Mouse (Mus musculus) liver, embryonic 14.5 days (tissue): Measurements from ENCODE around the gene Nfyb. TPM values are rescaled to one million over a fixed set of nuclear protein-coding genes. Genes with fewer than 3 reads are reported as not detected.

Source experiments
- ATAC-seq: fragments of 200-750 bp; cut with Nextera tagmentation; 2 replicates; pipeline ENCODE4 v1.8.0; 2017; ENCODE audit warnings: moderate number of reproducible peaks, mild to moderate bottlenecking, moderate library complexity; ENCODE audit not compliant: insufficient read depth
- DNase-seq, 3 experiments: peaks; one replicate each; pipeline ENCODE4 v3.0.0-alpha.2; 2012 to 2013; ENCODE audit warnings: low read depth in 3 of 3, low spot score in 3 of 3
- H3K27ac ChIP-seq: fragments of 300-500 bp; sonication (generic); 2 replicates; pipeline ENCODE4 v1.5.1; 2014; ENCODE audit warnings: moderate library complexity, mild to moderate bottlenecking, control low read depth, inconsistent platforms
- H3K27me3 ChIP-seq: fragments of 300-500 bp; sonication (generic); 2 replicates; pipeline ENCODE4 v1.6.1; 2014; ENCODE audit warnings: mild to moderate bottlenecking, low read length, moderate library complexity; ENCODE audit not compliant: control insufficient read depth, insufficient read depth
- H3K36me3 ChIP-seq: fragments of 300-500 bp; sonication (generic); replicated peaks from 2 replicates; pipeline ENCODE4 v1.6.1; 2014; ENCODE audit warnings: low read depth; ENCODE audit not compliant: control insufficient read depth, insufficient read depth
- H3K4me1 ChIP-seq, 2 experiments: fragments of 200-500 bp in 1 of 2; fragments of 300-500 bp in 1 of 2; sonication (generic) in 1 of 2; replicated peaks; 2 replicates each; pipeline ENCODE4 v1.6.1; 2012 to 2014; ENCODE audit warnings: antibody characterized with exemption in 1 of 2, inconsistent platforms in 1 of 2, low read length in 1 of 2; ENCODE audit not compliant: control insufficient read depth in 2 of 2, insufficient read depth in 2 of 2
- H3K4me2 ChIP-seq: fragments of 300-500 bp; sonication (generic); 2 replicates; pipeline ENCODE4 v1.6.1; 2014; ENCODE audit warnings: low read depth, mild to moderate bottlenecking, control low read depth, moderate library complexity
- H3K4me3 ChIP-seq, 2 experiments: fragments of 200-500 bp in 1 of 2; fragments of 300-500 bp in 1 of 2; sonication (generic) in 1 of 2; 2 replicates each; pipeline ENCODE4 v1.5.1; 2012 to 2014; ENCODE audit warnings: low read depth in 2 of 2, low read length in 2 of 2, mild to moderate bottlenecking in 2 of 2, control low read depth in 1 of 2, inconsistent platforms in 1 of 2, moderate library complexity in 1 of 2; ENCODE audit not compliant: insufficient read depth in 1 of 2
- H3K9ac ChIP-seq: fragments of 300-500 bp; sonication (generic); replicated peaks from 2 replicates; pipeline ENCODE4 v1.6.1; 2014; ENCODE audit warnings: mild to moderate bottlenecking, control low read depth, moderate library complexity
- H3K9me3 ChIP-seq: fragments of 300-500 bp; sonication (generic); 2 replicates; pipeline ENCODE4 v1.6.1; 2016; ENCODE audit warnings: low read length, mixed read lengths; ENCODE audit not compliant: control insufficient read depth
- CTCF ChIP-seq: IDR thresholded peaks from 2 replicates; pipeline ENCODE4 v1.5.1; 2016; ENCODE audit warnings: antibody characterized with exemption, low read depth, control low read depth
- EP300 ChIP-seq: IDR thresholded peaks from 2 replicates; pipeline ENCODE4 v1.6.1; 2016; ENCODE audit warnings: antibody characterized with exemption, low read depth
- WGBS: fragments of 180-500 bp; shearing (Covaris S2); extraction: QIAGEN DNeasy Blood & Tissue Kit; methylation state at CpG from one replicate; pipeline ENCODE4 v1.1.7; 2014; ENCODE audit not compliant: insufficient replicate concordance; 5-methylcytosine and 5-hydroxymethylcytosine counted together
- polyA plus RNA-seq, 2 experiments: library from polyadenylated mRNA; depleted of rRNA in 1 of 2; stranded (reverse) in 1 of 2; unstranded in 1 of 2; fragments of >200 nt; fragmentation: Nextera tagmentation in 1 of 2; extraction: Ambion mirVana in 1 of 2; gene quantifications; 2 replicates each; pipeline versions ENCODE4 v1.2.1 to v1.2.3; 2012 to 2014

Nfyb gene
- polyA plus RNA-seq, 2 experiments = 22.0 to 31.9 TPM

DNA sequence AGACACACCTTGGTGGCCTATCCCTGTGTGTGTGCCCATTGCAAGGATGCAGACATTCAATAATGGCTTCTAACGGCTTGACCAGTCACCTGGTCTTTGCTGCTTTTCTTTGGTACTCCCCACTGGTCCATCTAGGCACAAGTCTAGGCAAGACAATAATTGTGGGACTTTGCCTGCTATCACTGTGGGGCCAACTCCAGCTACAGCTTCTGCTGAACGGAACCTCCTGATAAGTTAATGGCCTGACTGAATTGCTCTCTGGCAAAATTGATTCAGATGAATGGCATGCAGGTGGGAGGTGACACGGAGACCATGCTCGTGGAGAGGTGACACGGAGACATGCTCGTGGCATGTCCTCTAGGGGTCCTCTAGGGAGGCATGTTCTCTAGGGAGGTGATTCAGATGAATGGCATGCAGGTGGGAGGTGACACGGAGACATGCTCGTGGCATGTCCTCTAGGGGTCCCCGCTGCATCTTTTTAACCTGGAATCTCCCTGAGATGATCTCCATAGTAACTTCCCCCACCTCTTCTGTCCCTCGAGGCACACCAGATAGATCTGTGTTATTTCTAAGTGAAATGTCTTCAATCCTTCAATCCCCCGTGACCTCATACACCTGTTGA is 34.5 kb upstream of the Nfyb start:
- DNase-seq (no peak), ATAC-seq (no peak)
- Histone ChIP-seq H3K9ac (no peak overlapping the region), H3K4me1 (peaks cover 0 to 11% of the 10 kb centered on the region in 2 experiments; a peak in 3 of 4 replicates), H3K27me3 (no peaks in the 10 kb centered on the region), H3K27ac (no peak overlapping the region), H3K9me3 (no peaks in the 10 kb centered on the region), H3K36me3 (no peaks in the 10 kb centered on the region), H3K4me3 (no peak overlapping the region), H3K4me2 (no peak overlapping the region)
- TF ChIP-seq CTCF (peak; percentile 27), EP300 (no peak)
- WGBS = 37% methylated on average over 11 of the region's 11 CpGs

DNA sequence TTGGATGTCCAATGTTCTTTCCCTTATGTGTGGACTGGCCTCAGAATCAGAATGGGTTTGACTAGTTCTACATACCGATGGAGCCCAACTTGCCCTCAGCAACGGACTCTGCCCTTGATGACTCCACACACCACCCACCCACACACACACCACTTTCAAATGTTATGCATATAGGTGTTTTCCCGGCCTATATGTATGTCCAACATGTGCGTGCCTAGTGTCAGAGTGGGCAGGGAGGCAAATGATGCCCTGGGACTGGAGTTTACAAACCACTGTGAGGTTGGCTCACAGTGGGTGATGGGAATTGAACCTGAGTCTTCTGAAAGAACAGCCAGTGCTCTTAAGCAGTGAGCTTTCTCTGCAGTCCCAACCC is 33.2 kb upstream of the Nfyb start:
- no peak for DNase-seq
- Histone ChIP-seq H3K4me1 (peaks cover 0 to 11% of the 10 kb centered on the region in 2 experiments; a peak in 3 of 4 replicates), H3K4me2 (no peak overlapping the region), H3K36me3 (no peaks in the 10 kb centered on the region), H3K9me3 (no peaks in the 10 kb centered on the region), H3K9ac (no peak overlapping the region), H3K27ac (no peak overlapping the region), H3K4me3 (no peak overlapping the region), H3K27me3 (no peaks in the 10 kb centered on the region)
- no peak for ATAC-seq
- WGBS = 54% methylated on average over 4 of the region's 4 CpGs
- no peak for TF ChIP-seq EP300
- no peak for TF ChIP-seq CTCF

DNA sequence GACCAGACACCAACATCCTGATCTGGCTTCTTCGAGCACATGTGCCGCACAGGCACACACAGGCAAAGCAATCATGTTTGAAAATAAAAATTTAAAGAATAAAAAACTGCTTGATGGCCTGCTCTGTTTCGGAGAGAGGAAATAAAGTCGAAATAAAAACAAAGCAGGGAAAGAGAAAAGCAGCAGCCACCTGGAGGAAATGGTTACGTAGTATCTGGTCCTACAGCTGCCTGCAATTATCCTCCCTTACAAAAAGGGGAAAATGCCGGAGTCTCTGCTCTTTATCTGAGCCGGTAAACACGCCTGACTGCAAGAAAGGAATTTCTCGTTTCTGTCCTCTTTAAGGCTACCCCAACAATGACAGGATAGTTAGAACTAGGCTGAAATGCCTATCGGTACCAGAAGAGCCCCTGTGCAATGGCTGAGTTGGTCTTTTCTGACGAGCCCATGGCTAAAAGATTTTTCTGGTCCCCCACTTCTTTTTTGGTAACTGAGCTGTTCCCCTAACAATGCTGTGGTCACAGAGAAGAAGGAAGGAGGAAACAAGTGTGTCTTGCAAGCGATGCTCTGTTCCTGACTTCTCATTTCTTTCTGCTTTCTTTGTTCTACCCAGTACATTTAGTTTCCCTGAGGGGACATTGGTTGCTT is 32.7 kb upstream of the Nfyb start:
- 16% methylated on average over 12 of the region's 12 CpGs for WGBS
- DNase-seq = no peak
- no peak overlapping the region for H3K4me3 ChIP-seq
- no peak for ATAC-seq
- no peaks in the 10 kb centered on the region for H3K36me3 ChIP-seq
- peaks cover 0 to 11% of the 10 kb centered on the region in 2 experiments; a peak in 3 of 4 replicates for H3K4me1 ChIP-seq
- no peak for TF ChIP-seq EP300
- no peak for TF ChIP-seq CTCF
- no peak overlapping the region for H3K4me2 ChIP-seq
- H3K9ac ChIP-seq = no peak overlapping the region
- no peaks in the 10 kb centered on the region for H3K27me3 ChIP-seq
- no peak overlapping the region for H3K27ac ChIP-seq
- H3K9me3 ChIP-seq = no peaks in the 10 kb centered on the region

DNA sequence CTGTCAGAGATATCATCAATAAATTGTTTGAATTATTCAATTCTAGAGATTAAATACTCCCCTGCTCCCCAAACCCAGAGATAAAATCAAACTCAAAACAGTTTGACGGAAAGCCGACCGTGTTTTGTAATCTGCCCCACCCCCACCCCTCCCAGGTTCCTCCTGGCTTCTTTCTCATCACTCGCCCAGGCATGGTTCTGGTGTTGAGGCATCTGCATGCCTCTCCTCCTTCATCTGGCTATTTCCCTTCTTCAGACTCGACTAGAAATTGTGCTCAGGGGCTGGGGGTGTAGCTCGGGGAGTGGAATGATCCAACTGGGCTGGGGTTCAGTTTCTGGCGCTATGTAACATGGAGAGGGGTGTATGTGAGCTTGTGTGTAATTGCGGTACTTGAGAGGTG is 31.8 kb upstream of the Nfyb start:
- 24% methylated on average over 8 of the region's 8 CpGs for WGBS
- H3K4me2 ChIP-seq = peak overlapping the region; percentile 34; the same call in 1 of the 2 replicates
- H3K4me1 ChIP-seq = peaks cover 0 to 11% of the 10 kb centered on the region in 2 experiments; a peak in 3 of 4 replicates
- no peak for TF ChIP-seq CTCF
- no peak for TF ChIP-seq EP300
- ATAC-seq = no peak
- no peaks in the 10 kb centered on the region for H3K9me3 ChIP-seq
- no peak overlapping the region for H3K9ac ChIP-seq
- H3K27me3 ChIP-seq = no peaks in the 10 kb centered on the region
- no peak overlapping the region for H3K4me3 ChIP-seq
- no peak for DNase-seq
- no peak overlapping the region for H3K27ac ChIP-seq
- no peaks in the 10 kb centered on the region for H3K36me3 ChIP-seq

DNA sequence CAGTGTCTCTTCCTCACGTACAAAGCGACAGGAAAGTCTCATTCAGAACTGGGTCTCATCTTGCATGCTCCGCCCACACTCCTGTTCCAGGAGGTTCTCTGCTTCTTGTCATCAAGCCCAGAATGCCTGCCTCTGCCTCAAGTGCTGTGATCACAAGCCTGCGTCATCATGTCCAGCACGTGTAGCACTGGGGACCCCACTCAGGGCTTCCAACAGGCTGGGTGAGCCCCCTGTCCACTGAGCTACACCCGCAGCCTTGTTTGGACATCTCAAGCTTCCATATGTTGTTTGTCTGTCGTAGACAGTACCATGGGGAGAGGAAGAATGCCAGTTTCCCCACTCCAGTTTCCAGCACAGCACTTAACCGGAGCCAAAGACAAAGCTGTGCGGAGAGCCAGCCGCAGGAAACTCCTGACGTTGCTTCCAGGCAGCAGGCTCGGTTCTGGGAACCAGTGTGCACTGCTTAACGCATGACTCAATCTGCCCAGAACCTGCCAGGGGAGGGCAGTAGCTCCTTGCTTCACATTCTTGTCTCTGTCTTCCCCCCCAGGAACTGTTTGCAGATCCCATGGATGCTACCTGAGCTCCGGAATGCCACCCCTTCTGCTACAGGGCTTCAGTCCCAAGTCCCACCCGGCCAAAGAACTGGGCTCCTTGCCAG is 31.3 kb upstream of the Nfyb start:
- DNase-seq (no peak), ATAC-seq (peak; percentile 44)
- 23% methylated on average over 15 of the region's 15 CpGs for WGBS
- Histone ChIP-seq H3K27me3 (no peaks in the 10 kb centered on the region), H3K9me3 (no peaks in the 10 kb centered on the region), H3K4me1 (peaks cover 0 to 11% of the 10 kb centered on the region in 2 experiments; a peak in 3 of 4 replicates), H3K9ac (no peak overlapping the region), H3K36me3 (no peaks in the 10 kb centered on the region), H3K4me2 (peak overlapping the region; percentile 34; the same call in 1 of the 2 replicates), H3K4me3 (no peak overlapping the region), H3K27ac (no peak overlapping the region)
- no peak for TF ChIP-seq EP300
- peak; percentile 38 for TF ChIP-seq CTCF
